Mouse (Mus musculus): ENCODE measurements around the gene Napsa. TPM values are rescaled to one million over a fixed set of nuclear protein-coding genes. Genes with fewer than 3 reads are reported as not detected.

Napsa gene
- polyA plus RNA-seq, 1 experiment from 2014 or later: 1.4 TPM

DNA sequence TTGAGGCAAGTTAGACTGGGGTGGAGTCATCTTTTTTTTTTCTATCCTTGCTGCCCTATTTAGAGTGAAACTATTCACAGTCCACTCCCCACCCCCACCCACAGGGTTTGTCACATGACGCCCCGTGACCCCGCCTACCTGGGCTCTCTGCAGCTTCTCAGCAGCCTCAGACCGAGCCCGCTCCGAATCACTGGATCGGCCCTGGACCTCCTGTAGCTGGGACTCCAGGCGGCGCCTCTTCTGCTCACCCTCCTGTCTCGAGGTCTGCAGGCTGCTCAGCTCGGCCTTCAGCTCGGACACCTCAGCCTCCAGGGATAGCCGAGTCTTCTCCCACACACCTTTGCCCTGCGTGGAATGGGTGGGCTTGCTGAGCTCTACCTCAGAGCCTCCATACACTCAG, 52.6 kb downstream of the Napsa start:
- Histone ChIP-seq H3K4me2 (ENCODE audit: low read length) (no peak overlapping the region), H3K9me3 (ENCODE audit: control insufficient read depth, low read length) (0 out of 2 replicates have a peak, but pooled peaks cover 3% of the 10 kb centered on the region), H3K36me3 (ENCODE audit: control insufficient read depth, insufficient read depth) (no peaks in the 10 kb centered on the region), H3K9ac (replicated peaks; ENCODE audit: low read depth, low read length) (no peak overlapping the region), H3K4me3 (replicated peaks; ENCODE audit: low read length) (no peak overlapping the region), H3K27ac (ENCODE audit: low read length) (no peak overlapping the region), H3K27me3 (replicated peaks; ENCODE audit: control insufficient read depth, insufficient read depth, low read length) (no peaks in the 10 kb centered on the region), H3K4me1 (replicated peaks; ENCODE audit: control insufficient read depth, insufficient read depth, low read length) (no peaks in the 10 kb centered on the region)
- ATAC-seq: no peak
- WGBS: 70% methylated on average over 14 of the region's 14 CpGs

- H3K27me3 ChIP-seq (replicated peaks; ENCODE audit: control insufficient read depth, insufficient read depth, low read length): no peaks in the 10 kb centered on the region
- no peak overlapping the region for H3K9ac ChIP-seq (replicated peaks; ENCODE audit: low read depth, low read length)
- 84% methylated on average over 13 of the region's 13 CpGs for WGBS
- no peak overlapping the region for H3K27ac ChIP-seq (ENCODE audit: low read length)
- H3K4me3 ChIP-seq (replicated peaks; ENCODE audit: low read length): no peak overlapping the region
- no peaks in the 10 kb centered on the region for H3K9me3 ChIP-seq (ENCODE audit: control insufficient read depth, low read length)
- no peak overlapping the region for H3K4me2 ChIP-seq (ENCODE audit: low read length)
- no peaks in the 10 kb centered on the region for H3K4me1 ChIP-seq (replicated peaks; ENCODE audit: control insufficient read depth, insufficient read depth, low read length)
- H3K36me3 ChIP-seq (ENCODE audit: control insufficient read depth, insufficient read depth): no peaks in the 10 kb centered on the region
- ATAC-seq: no peak
Observed at GRCm38 (mm10) chr7:44625241-44626067, 53.3 kb downstream of the Napsa start.

DNA sequence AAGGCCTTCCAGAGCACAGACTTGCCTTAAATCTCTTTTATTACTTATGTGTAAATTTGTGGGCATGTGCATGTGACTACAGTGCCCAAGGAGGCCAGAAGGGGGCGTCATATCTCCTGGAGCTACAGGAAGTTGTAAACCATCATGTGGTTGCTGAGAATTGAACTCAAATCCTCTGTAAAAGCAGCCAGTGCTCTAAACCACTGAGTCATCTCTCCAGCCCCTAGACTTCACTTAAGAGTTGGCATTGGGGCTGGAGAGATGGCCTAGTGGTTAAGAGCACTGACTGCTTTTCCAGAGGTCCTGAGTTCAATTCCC, 53.8 kb downstream of the Napsa start:
- no peaks in the 10 kb centered on the region for H3K4me1 ChIP-seq (replicated peaks; ENCODE audit: control insufficient read depth, insufficient read depth, low read length)
- no peak overlapping the region for H3K9ac ChIP-seq (replicated peaks; ENCODE audit: low read depth, low read length)
- no peaks in the 10 kb centered on the region for H3K27me3 ChIP-seq (replicated peaks; ENCODE audit: control insufficient read depth, insufficient read depth, low read length)
- 70% methylated on average over 1 of the region's 1 CpGs for WGBS
- ATAC-seq: no peak
- no peak overlapping the region for H3K4me2 ChIP-seq (ENCODE audit: low read length)
- no peaks in the 10 kb centered on the region for H3K9me3 ChIP-seq (ENCODE audit: control insufficient read depth, low read length)
- H3K4me3 ChIP-seq (replicated peaks; ENCODE audit: low read length): no peak overlapping the region
- no peak overlapping the region for H3K27ac ChIP-seq (ENCODE audit: low read length)
- no peaks in the 10 kb centered on the region for H3K36me3 ChIP-seq (ENCODE audit: control insufficient read depth, insufficient read depth)

DNA sequence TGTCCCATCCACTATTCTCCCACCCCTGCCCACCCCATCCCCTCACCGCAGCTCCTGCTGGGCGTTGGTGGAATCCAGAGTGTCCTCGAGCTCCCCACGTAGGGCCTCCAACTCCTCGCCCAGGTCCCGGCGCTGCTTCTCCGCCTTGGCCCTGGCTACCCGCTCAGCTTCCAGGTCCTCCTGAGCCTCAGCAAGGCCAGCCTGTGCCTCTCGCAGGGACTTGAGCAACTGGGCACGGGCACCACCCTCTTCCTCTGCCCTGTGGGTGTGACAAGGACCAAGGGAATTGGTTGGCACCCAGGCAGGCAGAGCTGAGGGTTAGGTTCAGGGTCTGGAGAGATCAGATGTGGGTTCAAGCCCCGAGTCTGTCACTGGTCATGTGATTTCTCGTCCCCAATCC, 54.8 kb downstream of the Napsa start:
- Histone ChIP-seq H3K4me3 (replicated peaks; ENCODE audit: low read length) (no peak overlapping the region), H3K4me1 (replicated peaks; ENCODE audit: control insufficient read depth, insufficient read depth, low read length) (no peaks in the 10 kb centered on the region), H3K27ac (ENCODE audit: low read length) (no peak overlapping the region), H3K36me3 (ENCODE audit: control insufficient read depth, insufficient read depth) (no peaks in the 10 kb centered on the region), H3K4me2 (ENCODE audit: low read length) (no peak overlapping the region), H3K27me3 (replicated peaks; ENCODE audit: control insufficient read depth, insufficient read depth, low read length) (no peaks in the 10 kb centered on the region), H3K9ac (replicated peaks; ENCODE audit: low read depth, low read length) (no peak overlapping the region), H3K9me3 (ENCODE audit: control insufficient read depth, low read length) (no peaks in the 10 kb centered on the region)
- 81% methylated on average over 13 of the region's 13 CpGs for WGBS
- ATAC-seq: no peak

- Histone ChIP-seq H3K9ac (replicated peaks; ENCODE audit: low read depth, low read length) (no peak overlapping the region), H3K4me1 (replicated peaks; ENCODE audit: control insufficient read depth, insufficient read depth, low read length) (no peaks in the 10 kb centered on the region), H3K36me3 (ENCODE audit: control insufficient read depth, insufficient read depth) (no peaks in the 10 kb centered on the region), H3K9me3 (ENCODE audit: control insufficient read depth, low read length) (no peaks in the 10 kb centered on the region), H3K27ac (ENCODE audit: low read length) (no peak overlapping the region), H3K27me3 (replicated peaks; ENCODE audit: control insufficient read depth, insufficient read depth, low read length) (no peaks in the 10 kb centered on the region), H3K4me3 (replicated peaks; ENCODE audit: low read length) (no peak overlapping the region), H3K4me2 (ENCODE audit: low read length) (no peak overlapping the region)
- WGBS: 80% methylated on average over 15 of the region's 15 CpGs
- ATAC-seq: no peak
Observed at GRCm38 (mm10) chr7:44628402-44629034, 56.3 kb downstream of the Napsa start.

- Histone ChIP-seq H3K9me3 (ENCODE audit: control insufficient read depth, low read length) (no peaks in the 10 kb centered on the region), H3K4me3 (replicated peaks; ENCODE audit: low read length) (no peak overlapping the region), H3K9ac (replicated peaks; ENCODE audit: low read depth, low read length) (no peak overlapping the region), H3K36me3 (ENCODE audit: control insufficient read depth, insufficient read depth) (no peaks in the 10 kb centered on the region), H3K27me3 (replicated peaks; ENCODE audit: control insufficient read depth, insufficient read depth, low read length) (no peaks in the 10 kb centered on the region), H3K27ac (ENCODE audit: low read length) (no peak overlapping the region), H3K4me2 (ENCODE audit: low read length) (no peak overlapping the region), H3K4me1 (replicated peaks; ENCODE audit: control insufficient read depth, insufficient read depth, low read length) (no peaks in the 10 kb centered on the region)
- ATAC-seq: no peak
- WGBS: 87% methylated on average over 13 of the region's 13 CpGs
Observed at GRCm38 (mm10) chr7:44630437-44630836, 58.3 kb downstream of the Napsa start.

DNA sequence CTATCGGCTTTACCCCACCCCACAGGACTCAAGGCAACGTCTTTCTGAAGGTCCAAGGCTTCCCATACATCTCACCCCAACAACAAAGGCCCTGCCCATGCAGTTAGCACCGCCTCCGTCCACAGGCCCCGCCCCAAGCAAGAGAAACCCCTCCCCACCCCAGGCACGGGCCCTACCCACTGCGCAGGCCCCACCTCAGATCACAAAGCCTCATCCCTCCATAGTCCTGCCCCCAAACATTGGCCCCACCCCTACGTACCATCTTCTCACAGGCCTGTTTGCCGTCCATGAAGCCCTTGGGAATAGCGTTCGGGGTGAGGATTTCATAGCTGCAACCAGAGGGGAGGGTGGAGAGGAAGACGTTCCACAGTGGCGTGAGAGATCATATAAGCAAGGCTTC, 60.5 kb downstream of the Napsa start:
- ATAC-seq: no peak
- 28% methylated on average over 13 of the region's 13 CpGs for WGBS
- Histone ChIP-seq H3K27me3 (replicated peaks; ENCODE audit: control insufficient read depth, insufficient read depth, low read length) (peaks cover 2% of the 10 kb centered on the region; the same call in 1 of the 2 replicates), H3K9ac (replicated peaks; ENCODE audit: low read depth, low read length) (no peak overlapping the region), H3K36me3 (ENCODE audit: control insufficient read depth, insufficient read depth) (no peaks in the 10 kb centered on the region), H3K4me2 (ENCODE audit: low read length) (no peak overlapping the region), H3K4me1 (replicated peaks; ENCODE audit: control insufficient read depth, insufficient read depth, low read length) (no peaks in the 10 kb centered on the region), H3K9me3 (ENCODE audit: control insufficient read depth, low read length) (peaks cover 2% of the 10 kb centered on the region; the same call in 1 of the 2 replicates), H3K27ac (ENCODE audit: low read length) (no peak overlapping the region), H3K4me3 (replicated peaks; ENCODE audit: low read length) (no peak overlapping the region)

GRCm38 (mm10) chr7:44633407-44633806, 61.2 kb downstream of the Napsa start:
- Histone ChIP-seq H3K27ac (ENCODE audit: low read length) (no peak overlapping the region), H3K9ac (replicated peaks; ENCODE audit: low read depth, low read length) (no peak overlapping the region), H3K4me3 (replicated peaks; ENCODE audit: low read length) (no peak overlapping the region), H3K9me3 (ENCODE audit: control insufficient read depth, low read length) (peaks cover 2% of the 10 kb centered on the region; the same call in 1 of the 2 replicates), H3K36me3 (ENCODE audit: control insufficient read depth, insufficient read depth) (no peaks in the 10 kb centered on the region), H3K4me1 (replicated peaks; ENCODE audit: control insufficient read depth, insufficient read depth, low read length) (no peaks in the 10 kb centered on the region), H3K4me2 (ENCODE audit: low read length) (no peak overlapping the region), H3K27me3 (replicated peaks; ENCODE audit: control insufficient read depth, insufficient read depth, low read length) (peaks cover 5% of the 10 kb centered on the region; the same call in 1 of the 2 replicates)
- no peak for ATAC-seq
- WGBS: 11% methylated on average over 15 of the region's 15 CpGs
